Mouse (Mus musculus) cerebellum, adult 18-20 months (tissue): Measurements from ENCODE around the gene Itgb6.

Experiments
- DNase-seq, 2 experiments: peaks; one replicate each; pipeline ENCODE4 v3.0.0; 2021

Itgb6 gene

GRCm38 (mm10) chr2:60712483-60712882, 10.0 kb downstream of the Itgb6 start:
- no peak for DNase-seq

DNA sequence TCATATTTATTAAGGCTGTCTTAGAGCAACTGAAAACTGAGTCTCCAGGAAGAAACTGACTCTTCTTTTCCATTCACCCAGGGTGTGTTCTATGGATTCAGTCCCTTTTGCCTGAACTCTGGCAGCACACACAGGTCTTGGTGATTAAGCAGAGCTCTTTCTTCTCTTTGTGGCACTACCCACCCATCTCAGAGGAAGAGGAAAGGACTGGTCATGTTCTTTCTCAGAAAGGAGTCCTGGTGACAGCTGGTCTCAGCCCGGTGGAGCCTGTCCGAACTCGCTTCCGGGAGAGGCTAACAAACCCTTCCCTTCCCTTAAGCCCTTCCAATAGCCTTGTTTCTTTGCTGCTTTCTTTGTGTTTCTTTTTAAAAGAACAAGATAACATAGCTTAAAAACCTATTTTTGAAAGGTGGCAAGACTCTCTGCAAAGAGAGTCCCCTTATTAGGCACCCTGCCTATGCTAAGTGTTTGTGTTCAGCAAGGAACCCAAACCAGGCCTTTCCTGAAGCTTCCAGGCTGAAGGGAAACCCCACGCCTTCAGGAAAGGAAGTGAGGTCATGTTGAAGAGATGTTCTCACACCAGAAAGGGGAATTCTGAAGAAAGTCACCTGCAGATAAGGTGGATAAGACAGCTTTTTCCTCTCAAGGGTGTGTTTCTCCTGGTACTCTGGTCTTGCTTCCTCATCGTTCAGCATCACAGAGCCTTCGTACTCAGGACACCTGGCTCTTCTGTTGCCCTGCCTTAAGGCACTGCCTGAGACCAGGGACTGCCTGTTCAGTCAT, 11.2 kb downstream of the Itgb6 start:
- DNase-seq = no peak

DNA sequence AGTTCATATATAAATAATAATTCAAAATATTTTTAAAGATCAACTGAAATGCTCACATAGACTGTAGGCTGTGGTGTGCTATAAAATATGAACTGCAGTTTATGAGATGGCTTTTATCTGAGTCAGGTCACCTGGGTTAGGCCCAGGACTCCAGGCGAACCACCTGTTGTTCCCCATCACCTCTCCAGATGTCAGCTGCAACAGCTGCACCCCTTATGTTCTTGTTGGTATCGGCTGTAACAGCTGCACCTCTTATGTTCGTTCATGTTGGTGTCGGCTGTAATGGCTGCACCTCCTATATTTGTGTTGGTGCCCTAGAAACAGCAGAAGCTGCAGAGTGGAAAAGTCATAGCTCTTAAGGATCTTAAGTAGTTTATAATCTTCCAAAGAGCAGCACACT, 12.1 kb downstream of the Itgb6 start:
- DNase-seq = no peak

- no peak for DNase-seq
Observed at GRCm38 (mm10) chr2:60708671-60709070, 13.8 kb downstream of the Itgb6 start.

DNA sequence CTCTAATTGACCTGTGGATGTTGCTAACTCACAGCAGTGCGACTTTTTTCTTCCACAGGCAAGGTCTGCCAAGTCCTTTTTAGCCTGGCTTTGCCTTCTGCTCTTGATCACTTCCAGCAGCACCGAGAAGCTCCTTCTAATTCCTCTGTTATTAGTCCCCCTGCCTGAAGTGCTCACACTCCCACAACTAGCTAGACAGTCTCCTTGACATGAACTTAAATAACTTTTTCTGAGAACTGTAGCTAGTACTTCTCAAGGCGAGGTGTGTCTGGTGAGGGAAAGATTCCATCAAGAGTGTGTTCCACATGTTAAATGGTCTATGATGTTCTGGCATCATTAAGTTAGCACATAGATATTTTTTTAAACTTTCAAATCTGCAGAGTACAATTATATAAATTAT, 15.6 kb downstream of the Itgb6 start:
- no peak for DNase-seq

DNA sequence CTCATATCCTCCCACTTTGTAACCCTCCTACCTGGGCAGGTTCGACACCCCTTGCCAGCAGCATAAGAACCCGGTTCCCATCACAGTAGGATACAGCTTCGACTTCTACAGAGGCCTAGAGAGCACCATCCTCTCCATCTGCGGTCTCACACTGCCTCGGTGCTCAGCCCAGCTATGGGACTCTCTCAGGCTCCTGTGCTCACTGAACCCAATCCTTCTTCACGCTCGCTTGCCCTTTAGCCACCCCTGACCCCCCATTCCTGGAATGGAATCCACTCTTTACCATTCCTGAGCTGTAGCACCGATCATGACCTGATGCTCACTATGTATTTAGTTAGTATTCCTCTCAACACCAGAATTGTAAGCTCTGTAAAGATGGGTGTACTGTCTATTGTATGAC, 17.0 kb downstream of the Itgb6 start:
- DNase-seq = no peak

DNA sequence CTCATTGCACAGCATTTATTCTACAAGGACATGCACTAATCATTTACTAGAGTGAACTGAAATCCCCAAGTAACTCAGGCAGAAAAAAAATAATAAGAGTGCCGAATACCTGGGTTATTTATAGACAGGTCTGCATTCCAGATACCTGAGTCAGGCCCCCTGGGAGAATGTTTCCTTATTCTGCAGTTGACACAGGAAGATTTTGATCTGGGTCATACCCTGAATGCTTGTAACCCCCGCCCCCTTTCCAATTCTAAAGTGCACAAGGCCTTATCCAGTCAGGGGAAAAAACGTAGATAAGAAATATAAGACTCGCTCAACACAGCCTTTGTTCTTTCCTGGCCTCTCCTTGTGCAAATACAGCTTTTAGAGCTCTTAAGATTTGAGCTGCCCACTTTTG, 19.1 kb downstream of the Itgb6 start:
- DNase-seq = no peak

GRCm38 (mm10) chr2:60700956-60701355, 21.5 kb downstream of the Itgb6 start:
- DNase-seq = no peak

- DNase-seq = no peak
Observed at GRCm38 (mm10) chr2:60700013-60700412, 22.4 kb downstream of the Itgb6 start.

DNA sequence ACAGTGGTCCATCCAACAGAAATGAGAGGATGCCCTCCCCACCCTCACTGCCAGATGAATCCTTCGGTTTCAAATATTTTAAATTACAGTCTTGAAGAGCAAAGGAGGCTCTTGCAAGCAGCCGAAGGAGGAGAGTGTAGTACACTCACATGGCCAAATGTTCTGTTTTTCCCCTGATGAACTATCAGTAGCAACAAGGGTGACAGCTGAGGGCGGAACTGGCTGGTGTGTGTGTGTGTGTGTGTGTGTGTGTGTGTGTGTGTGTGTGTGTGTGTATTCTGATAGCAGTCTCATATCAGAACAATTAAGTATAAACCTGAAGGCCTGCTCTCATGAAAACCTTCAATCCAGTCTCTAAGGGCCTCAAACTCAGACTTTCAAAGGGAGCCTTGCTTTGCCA, 22.9 kb downstream of the Itgb6 start:
- no peak for DNase-seq

- no peak for DNase-seq
Observed at GRCm38 (mm10) chr2:60698155-60698554, 24.3 kb downstream of the Itgb6 start.

- DNase-seq = no peak
Observed at GRCm38 (mm10) chr2:60697530-60697929, 24.9 kb downstream of the Itgb6 start.

DNA sequence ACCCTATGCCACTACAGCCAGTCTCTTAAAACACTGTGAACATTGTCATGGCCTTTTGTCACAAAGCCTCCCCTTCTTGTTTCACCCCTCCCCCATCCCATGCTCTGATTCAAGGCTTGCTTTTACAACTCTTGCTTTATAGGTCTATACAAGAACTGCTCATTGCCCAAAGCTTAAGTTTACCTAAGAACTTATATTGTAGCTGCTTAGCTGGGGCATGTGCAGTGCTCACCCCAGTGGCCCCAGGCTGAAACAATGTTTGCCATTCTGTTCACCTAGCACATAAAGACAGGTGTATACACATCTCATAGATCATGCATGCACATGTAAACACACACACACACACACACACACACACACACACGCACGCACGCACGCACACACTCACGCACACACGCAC, 25.9 kb downstream of the Itgb6 start:
- no peak for DNase-seq

GRCm38 (mm10) chr2:60695706-60696105, 26.7 kb downstream of the Itgb6 start:
- no peak for DNase-seq

DNA sequence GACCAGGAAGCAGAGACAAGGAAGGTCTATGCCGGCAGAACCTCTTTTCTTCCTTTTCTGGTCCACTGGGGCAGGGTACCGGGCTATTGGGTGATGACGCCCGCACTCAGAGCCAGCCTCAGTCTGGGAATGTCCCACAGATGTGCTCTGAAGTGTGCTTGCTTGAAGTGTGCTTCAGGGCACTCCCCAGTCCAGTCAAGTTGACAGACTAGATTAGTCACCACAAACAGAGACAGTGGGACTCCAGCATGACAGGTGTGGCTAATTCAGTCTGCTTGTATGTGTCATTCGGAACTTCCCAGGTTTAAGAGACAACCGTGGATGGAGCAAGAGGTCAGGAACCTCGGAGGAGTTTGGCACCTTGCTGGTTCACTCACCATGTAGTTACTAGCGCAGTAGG, 27.9 kb downstream of the Itgb6 start:
- no peak for DNase-seq

GRCm38 (mm10) chr2:60692239-60692638, 30.2 kb downstream of the Itgb6 start:
- no peak for DNase-seq

DNA sequence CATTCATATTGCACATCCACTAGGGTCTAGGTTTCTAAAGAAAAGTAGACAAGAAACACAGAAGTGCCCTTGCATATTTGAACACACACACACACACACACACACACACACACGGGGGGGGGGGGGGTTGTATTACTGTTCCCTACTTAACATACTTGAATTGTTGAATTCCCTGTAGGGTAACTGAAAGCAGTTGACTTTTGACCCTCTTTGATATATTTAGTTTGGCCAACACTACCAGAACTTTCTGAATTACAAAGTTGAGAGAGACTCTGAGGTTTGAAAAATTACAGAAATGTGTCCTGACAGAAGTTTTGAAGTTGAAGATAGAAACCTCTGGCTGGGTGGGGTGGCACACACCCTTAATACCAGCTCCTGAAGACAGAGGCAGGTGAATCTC, 32.2 kb downstream of the Itgb6 start:
- no peak for DNase-seq

GRCm38 (mm10) chr2:60688944-60689615, 33.4 kb downstream of the Itgb6 start:
- no peak for DNase-seq

GRCm38 (mm10) chr2:60688150-60688549, 34.3 kb downstream of the Itgb6 start:
- no peak for DNase-seq

GRCm38 (mm10) chr2:60685973-60686372, 36.5 kb downstream of the Itgb6 start:
- no peak for DNase-seq

DNA sequence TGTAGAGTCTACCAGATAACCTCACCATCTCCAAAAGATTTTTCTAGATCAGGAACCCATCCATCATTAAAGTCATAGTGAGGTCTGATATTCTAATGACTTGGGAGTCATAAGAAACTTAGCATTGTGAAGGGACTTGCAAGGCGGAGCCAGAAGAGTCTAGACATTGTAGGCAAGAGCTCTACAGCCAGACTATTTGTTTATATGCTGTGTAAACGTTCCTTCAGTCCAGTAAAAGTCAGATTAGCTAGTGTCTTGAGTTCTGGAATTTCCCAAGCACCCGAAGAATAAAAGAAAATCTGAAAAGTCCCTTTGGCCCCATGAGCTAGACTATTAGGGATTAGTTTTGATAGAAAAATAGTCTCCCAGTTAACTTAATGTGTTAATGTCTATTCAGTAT, 38.3 kb downstream of the Itgb6 start:
- no peak for DNase-seq

GRCm38 (mm10) chr2:60682554-60682953, 39.9 kb downstream of the Itgb6 start:
- DNase-seq = no peak

GRCm38 (mm10) chr2:60674413-60674812, 48.0 kb downstream of the Itgb6 start:
- no peak for DNase-seq
